ENCODE assay signal across 18 mouse cellular contexts in the genomic region with DNA sequence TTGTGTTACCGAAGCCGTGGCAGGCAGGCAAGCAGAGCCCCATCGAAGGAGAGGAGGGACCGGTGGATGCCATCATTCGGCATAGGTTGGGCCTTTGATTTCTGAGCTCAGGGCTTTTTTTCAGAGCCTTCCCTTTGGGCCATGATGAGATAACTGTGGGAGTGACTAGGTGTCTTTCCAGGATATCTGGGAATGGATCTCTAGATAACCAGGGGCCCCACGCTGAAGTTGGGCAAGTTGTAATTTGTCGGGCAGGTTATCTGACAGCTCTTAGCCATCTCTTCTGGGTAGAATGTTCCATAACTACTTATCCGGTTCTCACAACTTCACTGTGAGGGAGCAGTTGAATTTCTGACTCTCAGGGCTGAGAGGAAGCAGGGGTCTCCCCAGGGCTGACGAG.
DNase-seq lines count a peak whose midpoint lies in the region; ATAC-seq and TF ChIP-seq lines count a peak whose summit lies in the region.
"Had no signal": no experiment of that assay in that cellular context is flagged by ENCODE, and none has a peak within 500 bp of the region (broad histone marks: within the 10 kb centered on the region; RNA-seq: fewer than 3 reads in every experiment).

No protein-coding gene starts in this region.

- ATAC-seq in heart, embryonic 12.5 days (ENCODE audit: insufficient number of reproducible peaks, low FRiP score) = no peak
- ATAC-seq in liver, embryonic 13.5 days (ENCODE audit: low read depth) = peak; percentile 84
- ATAC-seq in stomach, postnatal 0 days (ENCODE audit: low FRiP score, low TSS enrichment) = no peak
- ATAC-seq in hindbrain, embryonic 16.5 days = no peak

- TF ChIP-seq POLR2A in thymus, adult 2 months (IDR thresholded peaks at IDR 0.05; ENCODE audit: control insufficient read depth, extremely low read depth, insufficient read depth, low read length, poor library complexity) = no peak

- intact Hi-C loops in heart, postnatal 10 days (cut with DNase I) = no loop called here

- H3K27ac ChIP-seq in heart, embryonic 12.5 days (ENCODE audit: poor library complexity, severe bottlenecking) = peak overlapping the region; percentile 30; the same call in 1 of the 2 replicates
- H3K27ac ChIP-seq in thymus, adult 2 months (ENCODE audit: control insufficient read depth, insufficient read depth, low read length) = peak overlapping the region; percentile 13; the same call in 1 of the 2 replicates
- H3K27ac ChIP-seq in liver, embryonic 13.5 days = peak overlapping the region; percentile 90
- H3K27ac ChIP-seq in stomach, postnatal 0 days (replicated peaks) = 0 out of 2 replicates have a peak overlapping the region, but pooled peaks have one; percentile 40
- H3K27ac ChIP-seq in hindbrain, embryonic 16.5 days (ENCODE audit: low read depth, low read length) = no peak overlapping the region
- H3K27ac ChIP-seq: embryonic facial prominence, embryonic 15.5 days; forebrain, embryonic 12.5 days; midbrain, embryonic 12.5 days had no signal

- peaks cover 7% of the 10 kb centered on the region; the same call in 1 of the 2 replicates for H3K9me3 ChIP-seq in heart, embryonic 12.5 days (replicated peaks)
- H3K9me3 ChIP-seq in liver, embryonic 13.5 days (replicated peaks) = peaks cover 12% of the 10 kb centered on the region
- no peaks in the 10 kb centered on the region for H3K9me3 ChIP-seq in stomach, postnatal 0 days (ENCODE audit: control insufficient read depth, low read length)
- peaks cover 4% of the 10 kb centered on the region for H3K9me3 ChIP-seq in hindbrain, embryonic 16.5 days (ENCODE audit: control insufficient read depth, low read length)
- H3K9me3 ChIP-seq: embryonic facial prominence, embryonic 15.5 days had no signal

- H3K36me3 ChIP-seq in heart, embryonic 12.5 days = peaks cover 3% of the 10 kb centered on the region; the same call in 1 of the 2 replicates
- no peaks in the 10 kb centered on the region; the same call in 1 of the 2 replicates for H3K36me3 ChIP-seq in thymus, adult 2 months (ENCODE audit: control insufficient read depth, insufficient read depth, low read length)
- peaks cover 40% of the 10 kb centered on the region for H3K36me3 ChIP-seq in liver, embryonic 13.5 days
- H3K36me3 ChIP-seq in stomach, postnatal 0 days (ENCODE audit: control insufficient read depth, insufficient read depth, low read length) = no peaks in the 10 kb centered on the region
- 0 out of 2 replicates have a peak, but pooled peaks cover 3% of the 10 kb centered on the region for H3K36me3 ChIP-seq in hindbrain, embryonic 16.5 days (ENCODE audit: control insufficient read depth, insufficient read depth, low read length)
- H3K36me3 ChIP-seq: embryonic facial prominence, embryonic 15.5 days; forebrain, embryonic 12.5 days; midbrain, embryonic 12.5 days had no signal

- H3K4me1 ChIP-seq in heart, embryonic 12.5 days (replicated peaks) = peaks cover 48% of the 10 kb centered on the region
- H3K4me1 ChIP-seq in thymus, adult 2 months (replicated peaks; ENCODE audit: control insufficient read depth, insufficient read depth, low read length) = peaks cover 23% of the 10 kb centered on the region
- peaks cover 100% of the 10 kb centered on the region for H3K4me1 ChIP-seq in liver, embryonic 13.5 days (replicated peaks)
- H3K4me1 ChIP-seq in stomach, postnatal 0 days (replicated peaks; ENCODE audit: control insufficient read depth, insufficient read depth) = peaks cover 13% of the 10 kb centered on the region
- peaks cover 17% of the 10 kb centered on the region for H3K4me1 ChIP-seq in hindbrain, embryonic 16.5 days (ENCODE audit: control insufficient read depth, insufficient read depth, low read depth, low read length)

- WGBS in heart, embryonic 12.5 days = 45% methylated on average over 9 of the region's 9 CpGs
- WGBS in thymus, adult 2 months = 92% methylated on average over 9 of the region's 9 CpGs
- WGBS in liver, embryonic 13.5 days (ENCODE audit: insufficient replicate concordance) = 23% methylated on average over 9 of the region's 9 CpGs
- WGBS in stomach, postnatal 0 days = 72% methylated on average over 9 of the region's 9 CpGs
- WGBS in hindbrain, embryonic 16.5 days = 94% methylated on average over 9 of the region's 9 CpGs

- no peak overlapping the region for H3K4me2 ChIP-seq in heart, embryonic 12.5 days
- H3K4me2 ChIP-seq in liver, embryonic 13.5 days = peak overlapping the region; percentile 75
- H3K4me2 ChIP-seq in stomach, postnatal 0 days (replicated peaks; ENCODE audit: low read depth) = no peak overlapping the region
- H3K4me2 ChIP-seq in hindbrain, embryonic 16.5 days (ENCODE audit: low read length) = no peak overlapping the region
- H3K4me2 ChIP-seq: embryonic facial prominence, embryonic 15.5 days; forebrain, embryonic 12.5 days; midbrain, embryonic 12.5 days had no signal

- no peaks in the 10 kb centered on the region for H3K27me3 ChIP-seq in heart, embryonic 12.5 days (replicated peaks)
- H3K27me3 ChIP-seq in thymus, adult 2 months (ENCODE audit: control insufficient read depth, insufficient read depth, low read length) = no peaks in the 10 kb centered on the region
- H3K27me3 ChIP-seq in liver, embryonic 13.5 days = no peaks in the 10 kb centered on the region
- H3K27me3 ChIP-seq in stomach, postnatal 0 days (ENCODE audit: control insufficient read depth, insufficient read depth, low read length) = no peaks in the 10 kb centered on the region
- no peaks in the 10 kb centered on the region for H3K27me3 ChIP-seq in hindbrain, embryonic 16.5 days (replicated peaks; ENCODE audit: control insufficient read depth, insufficient read depth, low read length)
- H3K27me3 ChIP-seq: embryonic facial prominence, embryonic 15.5 days; forebrain, embryonic 12.5 days; midbrain, embryonic 12.5 days had no signal

- no peak overlapping the region for H3K4me3 ChIP-seq in heart, embryonic 12.5 days
- no peak overlapping the region for H3K4me3 ChIP-seq in thymus, adult 2 months (ENCODE audit: control insufficient read depth, insufficient read depth, low read length)
- H3K4me3 ChIP-seq in liver, embryonic 13.5 days (replicated peaks) = peak overlapping the region; percentile 46
- no peak overlapping the region for H3K4me3 ChIP-seq in stomach, postnatal 0 days (ENCODE audit: low read depth, low read length)
- H3K4me3 ChIP-seq in hindbrain, embryonic 16.5 days (ENCODE audit: low read length) = no peak overlapping the region
- H3K4me3 ChIP-seq: embryonic facial prominence, embryonic 15.5 days; forebrain, embryonic 12.5 days; midbrain, embryonic 12.5 days had no signal

- TF ChIP-seq EP300 in stomach, postnatal 0 days (optimal IDR thresholded peaks at IDR 0.05) = no peak

- TF ChIP-seq CTCF in thymus, adult 2 months (IDR thresholded peaks at IDR 0.05; ENCODE audit: borderline replicate concordance, control insufficient read depth, extremely low read depth, insufficient read depth, low read length, poor library complexity) = no peak
- no peak for TF ChIP-seq CTCF in stomach, postnatal 0 days (IDR thresholded peaks at IDR 0.05; ENCODE audit: low read depth)

- 0 out of 2 replicates have a peak overlapping the region, but pooled peaks have one; percentile 13 for H3K9ac ChIP-seq in heart, embryonic 12.5 days
- peak overlapping the region; percentile 64 for H3K9ac ChIP-seq in liver, embryonic 13.5 days
- no peak overlapping the region for H3K9ac ChIP-seq in stomach, postnatal 0 days (ENCODE audit: low read length)
- no peak overlapping the region for H3K9ac ChIP-seq in hindbrain, embryonic 16.5 days (ENCODE audit: low read depth, low read length)
- H3K9ac ChIP-seq: embryonic facial prominence, embryonic 15.5 days; forebrain, embryonic 12.5 days; midbrain, embryonic 12.5 days had no signal

- DNase-seq in heart, postnatal 10 days = no peak
- no peak for DNase-seq in thymus, adult 2 months
- DNase-seq in thymus, postnatal 4 days = no peak
- peak; percentile 61 for DNase-seq in liver, embryonic 13.5 days
- no peak for DNase-seq in stomach, postnatal 0 days (ENCODE audit: low spot score)
- no peak for DNase-seq in Muller cell, postnatal 12 days (ENCODE audit: inconsistent ontology term)
- DNase-seq: adrenal gland, adult 2 months; B cell, adult 2 months; cerebellum, adult 2 months; cerebellum, postnatal 36 days; gastrocnemius, postnatal 25 days; right cerebral cortex, postnatal 4 days; thymus, postnatal 36 days had no signal

Comparison
In these comparisons a context has a peak if more than half of its experiments do, and no peak if none do; other contexts are left out.
1. H3K9ac ChIP-seq: peak in heart, embryonic 12.5 days (single experiment) and liver, embryonic 13.5 days (single experiment); none in stomach, postnatal 0 days (single experiment) and hindbrain, embryonic 16.5 days (single experiment).